Mouse (Mus musculus): ENCODE data around the gene Mri1. TPM values are rescaled to one million over a fixed set of nuclear protein-coding genes. Genes with fewer than 3 reads are reported as not detected.

Mri1 gene
- polyA plus RNA-seq, 1 experiment from 2014 or later: 36.1 TPM

- H3K9ac ChIP-seq: no peak overlapping the region
- H3K9me3 ChIP-seq (replicated peaks): no peaks in the 10 kb centered on the region
Observed at GRCm38 (mm10) chr8:84272302-84272701, 15.2 kb upstream of the Mri1 start.

GRCm38 (mm10) chr8:84269950-84270773, 13.0 kb upstream of the Mri1 start, which contains the start of gene Ccdc130:
Ccdc130 (minus strand) TSS chr8:84270380.
- H3K9ac ChIP-seq: peak within 1 kb of the TSS; percentile 82
- ATAC-seq (replicated peaks; ENCODE audit: insufficient number of reproducible peaks, insufficient read depth, low FRiP score, low read depth): peak; percentile 100
- peaks cover 8% of the 10 kb centered on the region for H3K4me1 ChIP-seq (replicated peaks)
- peaks cover 10% of the 10 kb centered on the region; the same call in 1 of the 2 replicates for H3K36me3 ChIP-seq
- no peaks in the 10 kb centered on the region for H3K9me3 ChIP-seq (replicated peaks)
- H3K27ac ChIP-seq: peak within 1 kb of the TSS; percentile 66
- H3K4me3 ChIP-seq: peak within 1 kb of the TSS; percentile 84
- peak within 1 kb of the TSS; percentile 80 for H3K4me2 ChIP-seq
- WGBS: under 1% methylated on average over 44 of the region's 44 CpGs
- no peaks in the 10 kb centered on the region for H3K27me3 ChIP-seq

More at GRCm38 (mm10) chr8:84272302-84272701, 15.2 kb upstream of the Mri1 start:
- WGBS: 66% methylated on average over 4 of the region's 4 CpGs
- H3K4me2 ChIP-seq: no peak overlapping the region
- ATAC-seq (replicated peaks; ENCODE audit: insufficient number of reproducible peaks, insufficient read depth, low FRiP score, low read depth): no peak
- no peak overlapping the region for H3K4me3 ChIP-seq
- H3K27ac ChIP-seq: no peak overlapping the region
- H3K27me3 ChIP-seq: no peaks in the 10 kb centered on the region
- peaks cover 8% of the 10 kb centered on the region for H3K4me1 ChIP-seq (replicated peaks)
- H3K36me3 ChIP-seq: no peaks in the 10 kb centered on the region

- 89% methylated on average over 4 of the region's 4 CpGs for WGBS
- H3K4me3 ChIP-seq: no peak overlapping the region
- no peak for ATAC-seq (replicated peaks; ENCODE audit: insufficient number of reproducible peaks, insufficient read depth, low FRiP score, low read depth)
- H3K4me1 ChIP-seq (replicated peaks): peaks cover 13% of the 10 kb centered on the region
- H3K36me3 ChIP-seq: peaks cover 67% of the 10 kb centered on the region
- H3K27me3 ChIP-seq: no peaks in the 10 kb centered on the region
- no peak overlapping the region for H3K4me2 ChIP-seq
- H3K9ac ChIP-seq: no peak overlapping the region
- H3K27ac ChIP-seq: no peak overlapping the region
- H3K9me3 ChIP-seq (replicated peaks): no peaks in the 10 kb centered on the region
Observed at GRCm38 (mm10) chr8:84261098-84261497, 4.0 kb upstream of the Mri1 start.

- Histone ChIP-seq H3K4me1 (replicated peaks) (peaks cover 17% of the 10 kb centered on the region), H3K36me3 (peaks cover 64% of the 10 kb centered on the region), H3K27me3 (no peaks in the 10 kb centered on the region), H3K9me3 (replicated peaks) (no peaks in the 10 kb centered on the region), H3K27ac (peak overlapping the region; percentile 92), H3K9ac (peak overlapping the region; percentile 85), H3K4me2 (peak overlapping the region; percentile 98), H3K4me3 (peak overlapping the region; percentile 83)
- WGBS: 12% methylated on average over 6 of the region's 6 CpGs
- peak; percentile 16; the same call in 1 of the 2 replicates for ATAC-seq (replicated peaks; ENCODE audit: insufficient number of reproducible peaks, insufficient read depth, low FRiP score, low read depth)
Observed at GRCm38 (mm10) chr8:84256458-84256821, 686 bp downstream of the Mri1 start.

- WGBS: 84% methylated on average over 3 of the region's 3 CpGs
- Histone ChIP-seq H3K27ac (0 out of 2 replicates have a peak overlapping the region, but pooled peaks have one; percentile 92), H3K36me3 (peaks cover 66% of the 10 kb centered on the region), H3K4me1 (replicated peaks) (peaks cover 17% of the 10 kb centered on the region), H3K9me3 (replicated peaks) (no peaks in the 10 kb centered on the region), H3K4me3 (peak overlapping the region; percentile 83), H3K4me2 (peak overlapping the region; percentile 98), H3K27me3 (no peaks in the 10 kb centered on the region), H3K9ac (peak overlapping the region; percentile 85; the same call in 1 of the 2 replicates)
- no peak for ATAC-seq (replicated peaks; ENCODE audit: insufficient number of reproducible peaks, insufficient read depth, low FRiP score, low read depth)
Observed at GRCm38 (mm10) chr8:84255858-84256257, 1.3 kb downstream of the Mri1 start.

GRCm38 (mm10) chr8:84249257-84250170, 7.6 kb downstream of the Mri1 start, which contains the start of gene D8Ertd738e:
D8Ertd738e (minus strand) TSS chr8:84249719.
- Histone ChIP-seq H3K9me3 (replicated peaks) (no peaks in the 10 kb centered on the region), H3K9ac (peak within 1 kb of the TSS; percentile 85), H3K27ac (peak within 1 kb of the TSS; percentile 83), H3K4me1 (replicated peaks) (peaks cover 5% of the 10 kb centered on the region), H3K4me2 (peak within 1 kb of the TSS; percentile 64), H3K4me3 (peak within 1 kb of the TSS; percentile 88), H3K27me3 (no peaks in the 10 kb centered on the region), H3K36me3 (peaks cover 71% of the 10 kb centered on the region)
- 3% methylated on average over 52 of the region's 52 CpGs for WGBS
- ATAC-seq (replicated peaks; ENCODE audit: insufficient number of reproducible peaks, insufficient read depth, low FRiP score, low read depth): peak; percentile 90

GRCm38 (mm10) chr8:84241821-84242220, 15.3 kb downstream of the Mri1 start:
- H3K9me3 ChIP-seq (replicated peaks): no peaks in the 10 kb centered on the region
- H3K4me2 ChIP-seq: no peak overlapping the region
- WGBS: 38% methylated on average over 2 of the region's 2 CpGs
- H3K4me1 ChIP-seq (replicated peaks): peaks cover 27% of the 10 kb centered on the region
- H3K27ac ChIP-seq: peak overlapping the region; percentile 65
- peaks cover 22% of the 10 kb centered on the region for H3K36me3 ChIP-seq
- H3K27me3 ChIP-seq: no peaks in the 10 kb centered on the region
- H3K4me3 ChIP-seq: no peak overlapping the region
- H3K9ac ChIP-seq: no peak overlapping the region
- no peak for ATAC-seq (replicated peaks; ENCODE audit: insufficient number of reproducible peaks, insufficient read depth, low FRiP score, low read depth)

- Histone ChIP-seq H3K4me2 (no peak overlapping the region), H3K4me3 (no peak overlapping the region), H3K4me1 (replicated peaks) (peaks cover 29% of the 10 kb centered on the region), H3K27ac (peak overlapping the region; percentile 65), H3K9me3 (replicated peaks) (no peaks in the 10 kb centered on the region), H3K36me3 (peaks cover 16% of the 10 kb centered on the region), H3K9ac (no peak overlapping the region), H3K27me3 (no peaks in the 10 kb centered on the region)
- ATAC-seq (replicated peaks; ENCODE audit: insufficient number of reproducible peaks, insufficient read depth, low FRiP score, low read depth): no peak
- 38% methylated on average over 6 of the region's 6 CpGs for WGBS
Observed at GRCm38 (mm10) chr8:84241167-84241566, 16.0 kb downstream of the Mri1 start.

- peaks cover 38% of the 10 kb centered on the region for H3K4me1 ChIP-seq (replicated peaks)
- no peak for ATAC-seq (replicated peaks; ENCODE audit: insufficient number of reproducible peaks, insufficient read depth, low FRiP score, low read depth)
Observed at GRCm38 (mm10) chr8:84237542-84238229, 19.4 kb downstream of the Mri1 start.

GRCm38 (mm10) chr8:84236998-84237473, 20.1 kb downstream of the Mri1 start, which contains the start of gene Zswim4:
Zswim4 (minus strand) TSS chr8:84237055.
- ATAC-seq (replicated peaks; ENCODE audit: insufficient number of reproducible peaks, insufficient read depth, low FRiP score, low read depth): peak; percentile 98
- Histone ChIP-seq H3K4me2 (peak within 1 kb of the TSS; percentile 92), H3K9ac (peak within 1 kb of the TSS; percentile 97), H3K9me3 (replicated peaks) (no peaks in the 10 kb centered on the region), H3K27ac (peak within 1 kb of the TSS; percentile 84), H3K4me1 (replicated peaks) (peaks cover 34% of the 10 kb centered on the region), H3K27me3 (no peaks in the 10 kb centered on the region), H3K36me3 (peaks cover 6% of the 10 kb centered on the region; the same call in 1 of the 2 replicates), H3K4me3 (peak within 1 kb of the TSS; percentile 96)
- WGBS: under 1% methylated on average over 35 of the region's 35 CpGs

More at GRCm38 (mm10) chr8:84237542-84238229, 19.4 kb downstream of the Mri1 start:
- peak overlapping the region; percentile 80 for H3K4me3 ChIP-seq
- H3K9ac ChIP-seq: peak overlapping the region; percentile 76
- peaks cover 3% of the 10 kb centered on the region; the same call in 1 of the 2 replicates for H3K36me3 ChIP-seq
- no peaks in the 10 kb centered on the region for H3K9me3 ChIP-seq (replicated peaks)
- WGBS: 15% methylated on average over 19 of the region's 19 CpGs
- H3K4me2 ChIP-seq: peak overlapping the region; percentile 92
- H3K27me3 ChIP-seq: no peaks in the 10 kb centered on the region
- H3K27ac ChIP-seq: peak overlapping the region; percentile 84

Measured in heart, embryonic 15.5 days (tissue).